Mouse (Mus musculus): ENCODE measurements around the gene Olfr46. TPM values are rescaled to one million over a fixed set of nuclear protein-coding genes. Genes with fewer than 3 reads are reported as not detected.
"Not testable (repeated sequence)": the region's sequence is repeated elsewhere in the genome, so short reads cannot be mapped to it uniquely, and the experiment has no call there.

Olfr46 gene
- polyA plus RNA-seq (2012; rRNA removed) = not detected in 2 replicates

- not testable (repeated sequence) for DNase-seq (ENCODE audit: low read depth)
Measured at GRCm38 (mm10) chr7:140600969-140601368, at the start of gene Olfr46. TSS of gene Olfr46 (plus strand) at chr7:140601269.

- no peak for DNase-seq (ENCODE audit: low read depth)
Measured at GRCm38 (mm10) chr7:140567586-140567985, 33.5 kb upstream of the Olfr46 start, which contains the start of gene Olfr538. TSS of gene Olfr538 (plus strand) at chr7:140567886.

GRCm38 (mm10) chr7:140628670-140629069, 27.6 kb downstream of the Olfr46 start, which contains the start of gene Olfr61:
TSS of gene Olfr61 (plus strand) at chr7:140628970.
- DNase-seq (ENCODE audit: low read depth) = not testable (repeated sequence)

More at GRCm38 (mm10) chr7:140567586-140567985, 33.5 kb upstream of the Olfr46 start, which contains the start of gene Olfr538:
- no peak for TF ChIP-seq POLR2A (IDR thresholded peaks at IDR 0.05; ENCODE audit: borderline replicate concordance, extremely low read depth, insufficient read depth, insufficient read length, poor library complexity, severe bottlenecking)
- TF ChIP-seq CTCF (IDR thresholded peaks at IDR 0.05; ENCODE audit: borderline replicate concordance, extremely low read depth, insufficient read depth, insufficient read length) = no peak

GRCm38 (mm10) chr7:140630559-140630958, 29.5 kb downstream of the Olfr46 start:
- DNase-seq (ENCODE audit: low read depth) = no peak
- TF ChIP-seq CTCF (IDR thresholded peaks at IDR 0.05; ENCODE audit: borderline replicate concordance, extremely low read depth, insufficient read depth, insufficient read length) = no peak

GRCm38 (mm10) chr7:140646152-140646551, 45.1 kb downstream of the Olfr46 start, which contains the start of gene Olfr53:
TSS of gene Olfr53 (plus strand) at chr7:140646452.
- DNase-seq (ENCODE audit: low read depth) = no peak
- TF ChIP-seq CTCF (IDR thresholded peaks at IDR 0.05; ENCODE audit: borderline replicate concordance, extremely low read depth, insufficient read depth, insufficient read length) (no peak), POLR2A (IDR thresholded peaks at IDR 0.05; ENCODE audit: borderline replicate concordance, extremely low read depth, insufficient read depth, insufficient read length, poor library complexity, severe bottlenecking) (no peak)

- TF ChIP-seq POLR2A (IDR thresholded peaks at IDR 0.05; ENCODE audit: borderline replicate concordance, extremely low read depth, insufficient read depth, insufficient read length, poor library complexity, severe bottlenecking) (no peak), CTCF (IDR thresholded peaks at IDR 0.05; ENCODE audit: borderline replicate concordance, extremely low read depth, insufficient read depth, insufficient read length) (no peak)
- DNase-seq (ENCODE audit: low read depth) = no peak
Measured at GRCm38 (mm10) chr7:140659630-140660029, 58.6 kb downstream of the Olfr46 start, which contains the start of gene Olfr539. TSS of gene Olfr539 (plus strand) at chr7:140659930.

Other genes with a start within 250 kb of the Olfr46 start
- gene Olfr60, start 239.6 kb upstream of the Olfr46 start, polyA plus RNA-seq (2012; rRNA removed) = not detected in 2 replicates
- not detected in 2 replicates for gene Olfr530, start 224.9 kb upstream of the Olfr46 start, polyA plus RNA-seq (2012; rRNA removed)
- not detected in 2 replicates for gene Olfr531, start 198.4 kb upstream of the Olfr46 start, polyA plus RNA-seq (2012; rRNA removed)
- gene Olfr532, start 179.6 kb upstream of the Olfr46 start, polyA plus RNA-seq (2012; rRNA removed) = not detected in 2 replicates
- not detected in 2 replicates for gene Olfr533, start 137.9 kb upstream of the Olfr46 start, polyA plus RNA-seq (2012; rRNA removed)
- gene Olfr535, start 117.1 kb upstream of the Olfr46 start, polyA plus RNA-seq (2012; rRNA removed) = not detected in 2 replicates
- gene Olfr536, start 93.9 kb upstream of the Olfr46 start, polyA plus RNA-seq (2012; rRNA removed) = not detected in 2 replicates
- not detected in 2 replicates for gene Olfr538, start 33.4 kb upstream of the Olfr46 start, polyA plus RNA-seq (2012; rRNA removed)
- not detected in 2 replicates for gene Olfr61, start 27.7 kb downstream of the Olfr46 start, polyA plus RNA-seq (2012; rRNA removed)
- gene Olfr53, start 45.2 kb downstream of the Olfr46 start, polyA plus RNA-seq (2012; rRNA removed) = not detected in 2 replicates
- 0.01 and 0.03 TPM in 2 replicates for gene Olfr539, start 58.7 kb downstream of the Olfr46 start, polyA plus RNA-seq (2012; rRNA removed)
- not detected in 2 replicates for gene Olfr45, start 80.7 kb downstream of the Olfr46 start, polyA plus RNA-seq (2012; rRNA removed)
- not detected in 2 replicates for gene Olfr541, start 96.0 kb downstream of the Olfr46 start, polyA plus RNA-seq (2012; rRNA removed)
- gene Cyp2e1, start 162.5 kb downstream of the Olfr46 start, polyA plus RNA-seq (2012; rRNA removed) = not detected in 2 replicates
- 0.15 and 0.18 TPM in 2 replicates for gene Syce1, start 186.6 kb downstream of the Olfr46 start, polyA plus RNA-seq (2012; rRNA removed)
- gene Zfp941, start 220.9 kb downstream of the Olfr46 start, polyA plus RNA-seq (2012; rRNA removed) = 7.7 and 12.8 TPM in 2 replicates
- 0.25 TPM in 1 of 2 replicates, not detected in the other for gene Urah, start 233.7 kb downstream of the Olfr46 start, polyA plus RNA-seq (2012; rRNA removed)
- gene Scgb1c1, start 244.3 kb downstream of the Olfr46 start, polyA plus RNA-seq (2012; rRNA removed) = 0.23 TPM in 1 of 2 replicates, not detected in the other
- 0.06 and 0.07 TPM in 2 replicates for gene Odf3, start 246.5 kb downstream of the Olfr46 start, polyA plus RNA-seq (2012; rRNA removed)

Data from brain, embryonic 14.5 days (tissue).